Mouse (Mus musculus) bone marrow macrophage, adult 2 months (primary cell): ENCODE results near the gene Flg.

Experiments used
- CTCF ChIP-seq: IDR thresholded peaks from 2 replicates; pipeline ENCODE4 v1.5.1; 2012; ENCODE audit warnings: low read depth, mild to moderate bottlenecking, low read length, moderate library complexity
- POLR2A ChIP-seq: IDR thresholded peaks from 2 replicates; pipeline ENCODE4 v1.6.1; 2012; ENCODE audit warnings: mild to moderate bottlenecking, low read depth, low read length, borderline replicate concordance

GRCm38 (mm10) chr3:93299832-93300231, 26.5 kb downstream of the Flg start:
- TF ChIP-seq CTCF (no peak), POLR2A (no peak)
